Mouse (Mus musculus): ENCODE results near the gene Stx8.

Stx8 gene

DNA sequence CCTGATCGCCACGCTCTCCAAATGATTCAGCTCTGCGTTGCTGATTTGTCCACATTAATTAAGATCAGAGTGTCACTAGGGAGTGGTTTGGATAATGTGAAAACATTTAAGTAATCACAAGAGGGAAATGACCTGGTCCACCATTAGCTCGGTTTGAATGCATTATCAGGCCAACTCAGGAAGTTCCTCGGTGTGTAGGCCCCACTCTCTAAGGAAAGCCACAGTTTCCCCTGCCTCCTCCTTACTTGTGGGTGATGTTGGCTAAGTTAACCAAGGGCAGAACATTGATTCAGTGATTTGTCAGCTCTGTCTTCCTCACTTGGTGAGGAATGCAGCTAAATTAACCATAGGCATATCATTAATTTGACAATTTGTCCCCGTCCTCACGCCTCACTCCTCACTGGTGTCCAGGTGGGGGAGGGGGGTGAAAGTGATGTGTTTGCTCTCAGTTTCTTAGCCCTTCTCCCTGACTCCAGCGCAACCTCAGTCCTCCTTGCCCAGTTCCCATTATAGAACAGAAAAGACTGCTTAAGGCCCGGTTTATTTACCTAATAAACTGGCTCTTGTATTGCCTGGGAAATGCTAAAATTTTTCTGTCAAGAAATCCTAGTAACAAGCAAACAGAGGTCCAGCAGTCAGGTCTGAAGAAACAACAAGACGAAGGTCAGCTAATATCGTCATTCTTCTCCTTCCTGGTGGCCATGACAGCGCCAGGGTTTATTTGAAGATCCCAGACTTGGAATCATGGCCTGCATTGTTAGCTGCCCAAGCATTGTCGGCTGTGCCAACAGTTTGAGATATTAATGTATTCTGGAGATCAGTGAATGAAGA, 178.5 kb downstream of the Stx8 start:
- no peak for DNase-seq (ENCODE audit: low spot score in 2 of 2)

- no peak for DNase-seq (ENCODE audit: low spot score in 2 of 2)
These were observed 179.1 kb downstream of the Stx8 start for GRCm38 (mm10) chr11:68145066-68145585.

GRCm38 (mm10) chr11:68145586-68146455, 179.8 kb downstream of the Stx8 start:
- DNase-seq (ENCODE audit: low spot score in 2 of 2), result no peak

DNA sequence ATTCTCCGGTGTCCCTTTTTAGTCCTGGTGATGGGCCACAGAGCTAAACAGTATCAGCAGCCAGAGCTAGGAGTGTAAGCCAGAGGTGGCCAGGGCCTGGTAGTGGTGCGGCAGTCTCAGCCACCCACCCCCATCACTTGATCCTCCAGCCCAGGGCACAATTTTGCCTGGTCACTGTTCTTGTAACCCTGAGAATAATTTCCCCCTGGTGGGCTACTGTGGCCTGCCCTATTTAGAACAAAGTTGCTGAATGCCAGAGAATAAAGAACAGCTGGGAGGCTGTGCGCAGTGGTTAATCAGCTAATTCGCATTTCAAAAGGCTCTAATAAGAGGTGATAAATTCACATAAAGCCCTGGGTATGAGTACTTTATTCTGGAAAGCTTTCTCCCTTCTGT, 180.5 kb downstream of the Stx8 start:
- DNase-seq (ENCODE audit: low spot score in 2 of 2), result no peak

GRCm38 (mm10) chr11:68150938-68151337, 184.9 kb downstream of the Stx8 start:
- DNase-seq (ENCODE audit: low spot score in 2 of 2), result no peak

DNA sequence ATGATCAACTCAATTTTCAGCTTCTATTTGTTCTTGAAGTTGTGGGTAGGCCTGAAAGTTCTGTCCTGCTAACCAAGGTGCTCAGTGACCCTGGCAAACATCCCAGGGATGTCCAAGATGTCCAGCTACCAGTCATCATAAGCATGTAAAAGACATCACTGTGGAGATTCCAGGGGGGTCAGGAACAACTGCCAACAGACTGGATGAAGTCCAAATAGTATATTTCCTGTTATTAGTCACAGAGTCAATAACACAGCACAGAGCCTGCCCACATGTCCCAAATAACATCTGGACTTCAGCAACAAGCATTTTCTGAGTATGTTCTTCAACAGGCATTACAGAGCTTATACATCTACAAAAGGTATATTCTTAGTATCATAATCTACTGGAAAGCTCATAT, 189.8 kb downstream of the Stx8 start:
- DNase-seq (ENCODE audit: low spot score in 2 of 2), result no peak

DNA sequence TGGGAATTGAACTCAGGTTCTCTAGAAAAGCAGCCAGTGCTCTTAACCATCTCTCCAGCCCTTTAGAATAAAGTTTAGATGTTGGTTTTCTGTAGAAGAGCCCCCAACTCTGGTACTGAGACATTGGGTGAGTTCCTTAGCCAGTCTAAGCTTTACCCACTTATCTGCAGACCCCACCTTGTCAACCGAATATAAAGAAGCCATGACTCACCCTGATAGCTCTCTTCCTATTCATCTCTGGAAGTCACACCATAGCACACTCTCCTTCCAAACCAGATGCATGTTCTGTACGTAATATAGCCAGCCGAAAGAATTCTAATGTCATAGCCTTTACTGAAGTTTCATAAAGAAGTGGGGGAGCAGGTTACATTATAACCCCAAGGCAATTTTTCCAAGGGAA, 192.2 kb downstream of the Stx8 start:
- DNase-seq (ENCODE audit: low spot score in 2 of 2), result no peak

DNA sequence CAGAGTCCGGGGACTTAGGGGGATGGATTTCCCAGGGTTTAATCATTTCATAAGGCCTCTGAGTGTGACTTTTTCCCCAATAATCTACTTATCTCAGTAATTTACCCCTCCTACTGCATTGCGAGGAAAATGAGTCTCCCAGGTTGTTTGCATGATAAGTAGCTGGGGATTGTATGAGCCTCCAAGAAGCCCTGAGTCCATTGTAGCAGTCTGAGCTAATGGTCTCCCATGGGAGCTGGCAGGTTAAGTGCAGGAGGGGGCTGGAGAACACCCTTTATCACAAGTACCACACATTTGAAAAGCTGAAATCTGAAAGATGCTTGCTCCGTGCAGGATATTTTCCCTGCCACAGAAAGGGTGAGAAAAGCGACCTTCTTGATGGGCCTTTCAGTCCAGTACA, 193.9 kb downstream of the Stx8 start:
- DNase-seq (ENCODE audit: low spot score in 2 of 2), result no peak

GRCm38 (mm10) chr11:68164408-68164807, 198.4 kb downstream of the Stx8 start:
- no peak for DNase-seq (ENCODE audit: low spot score in 2 of 2)

GRCm38 (mm10) chr11:68168427-68168826, 202.4 kb downstream of the Stx8 start:
- no peak for DNase-seq (ENCODE audit: low spot score in 2 of 2)

DNA sequence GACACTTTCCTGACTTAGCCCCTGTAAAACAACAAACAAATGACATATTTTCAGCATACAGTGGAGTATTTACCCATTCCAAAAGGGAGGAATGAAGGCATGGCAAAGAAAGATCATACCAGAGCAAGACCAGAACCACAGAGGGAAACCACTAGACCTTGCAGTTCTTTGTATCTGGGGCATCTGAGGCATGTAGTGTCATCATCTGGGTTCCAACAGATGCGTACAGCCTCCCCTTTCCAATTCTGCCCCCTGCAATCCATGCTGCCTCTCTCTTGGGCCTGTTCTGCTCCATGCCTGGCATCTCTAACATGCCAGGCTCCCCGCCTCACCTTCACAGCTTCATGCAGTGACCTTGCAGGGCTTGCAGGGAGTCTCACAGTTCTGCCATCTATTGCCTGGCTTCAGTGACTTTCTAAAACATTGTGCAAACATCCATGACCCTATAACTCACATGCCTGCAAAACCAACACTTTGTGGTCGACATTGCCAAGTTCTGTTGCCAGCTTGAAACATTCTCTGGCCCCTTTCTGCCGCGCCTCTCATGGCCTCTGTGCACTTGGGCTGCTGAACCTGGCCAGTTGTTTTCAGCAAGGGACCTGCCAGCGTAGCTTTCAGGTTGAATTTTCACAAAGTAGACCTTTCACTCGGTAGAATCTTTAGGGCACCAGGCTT, 206.1 kb downstream of the Stx8 start:
- no peak for DNase-seq (ENCODE audit: low spot score in 2 of 2)

GRCm38 (mm10) chr11:68172648-68173045, 206.7 kb downstream of the Stx8 start:
- no peak for DNase-seq (ENCODE audit: low spot score in 2 of 2)

- DNase-seq (ENCODE audit: low spot score in 2 of 2), result no peak
These were observed 210.6 kb downstream of the Stx8 start for GRCm38 (mm10) chr11:68176550-68176949.

DNA sequence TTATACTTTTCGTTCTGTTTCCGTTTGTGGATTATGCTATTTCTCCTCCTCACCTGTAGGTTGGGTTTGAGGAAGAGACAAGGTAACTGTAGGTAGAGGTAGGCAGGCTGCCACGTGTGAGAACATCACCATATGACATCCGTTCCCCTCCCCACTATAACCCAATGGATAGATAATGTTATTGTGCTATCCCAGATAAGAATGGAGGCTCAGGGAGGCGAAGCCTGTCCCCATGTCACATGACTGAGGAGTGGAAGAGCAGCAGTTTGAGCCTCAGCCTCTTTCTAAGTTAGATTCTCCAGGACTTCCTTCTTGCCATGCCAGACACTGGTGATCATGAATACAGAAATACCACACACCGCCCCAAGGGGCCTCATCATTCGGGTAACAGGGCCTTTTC, 211.4 kb downstream of the Stx8 start:
- no peak for DNase-seq (ENCODE audit: low spot score in 2 of 2)

DNA sequence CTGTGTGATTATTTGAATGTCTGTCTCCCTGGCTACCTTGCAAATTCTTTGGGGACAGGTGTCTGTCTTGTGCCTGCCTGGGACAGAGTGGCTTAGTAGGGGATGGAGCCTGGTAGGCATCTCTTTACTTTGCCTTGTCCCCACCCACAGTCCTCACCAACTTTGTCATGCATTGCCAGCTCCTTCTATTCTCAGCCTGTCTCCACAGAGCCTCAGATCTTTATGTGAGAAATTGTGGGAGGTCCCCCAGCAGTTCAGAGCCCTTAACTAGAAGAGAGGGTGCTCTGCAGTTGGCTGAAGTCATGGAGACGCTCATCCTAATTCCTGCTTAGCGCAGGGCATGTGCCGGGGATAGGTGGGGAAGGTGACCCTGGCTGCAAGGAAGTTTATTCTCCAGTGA, 219.7 kb downstream of the Stx8 start:
- no peak for DNase-seq (ENCODE audit: low spot score in 2 of 2)

DNA sequence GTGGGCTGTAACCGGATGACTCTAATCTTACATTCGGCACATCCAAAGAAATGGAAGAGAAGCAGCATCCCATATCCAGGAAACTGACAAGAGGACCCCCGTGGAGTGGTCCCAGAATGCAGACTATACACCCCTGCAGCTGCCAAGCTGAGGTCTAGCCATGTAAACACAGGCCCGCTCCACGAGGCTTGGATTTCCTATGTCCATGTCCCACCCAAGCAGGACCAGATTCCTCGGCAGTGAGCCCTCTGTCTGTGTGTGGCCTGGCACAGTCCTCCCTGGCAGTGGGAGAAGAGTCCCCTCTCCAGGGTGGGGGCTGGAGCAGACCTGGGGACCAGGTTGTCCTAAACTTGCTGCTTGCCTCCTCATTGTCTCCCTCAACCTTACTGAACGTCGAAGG, 221.2 kb downstream of the Stx8 start:
- no peak for DNase-seq (ENCODE audit: low spot score in 2 of 2)

DNA sequence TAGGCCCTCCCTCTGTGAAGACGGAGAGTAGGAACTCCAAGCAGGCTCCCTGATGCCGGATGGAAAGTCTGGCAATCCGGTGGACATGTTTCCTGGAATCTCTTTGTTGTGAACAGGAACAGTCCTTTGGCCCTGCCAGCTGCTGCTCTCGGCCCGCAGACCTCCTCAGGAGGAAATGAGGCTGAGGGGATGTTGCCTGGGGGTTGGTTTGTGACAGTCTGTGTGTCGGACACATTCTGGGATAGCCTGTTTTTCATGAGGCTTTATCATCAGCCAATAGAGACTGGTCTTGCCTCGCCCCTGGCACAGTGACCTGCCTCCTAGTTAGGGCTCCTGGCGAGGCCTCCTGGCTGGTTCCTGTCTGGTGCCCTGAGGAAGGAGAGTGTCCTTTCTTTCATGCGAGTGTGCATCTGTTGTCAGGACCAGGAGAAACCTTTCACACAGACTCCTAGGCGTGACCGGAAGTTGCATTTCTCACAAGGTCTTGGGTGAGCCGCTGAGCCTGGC, 222.8 kb downstream of the Stx8 start:
- DNase-seq (ENCODE audit: low spot score in 2 of 2), result no peak

GRCm38 (mm10) chr11:68190849-68191248, 224.9 kb downstream of the Stx8 start:
- DNase-seq (ENCODE audit: low spot score in 2 of 2), result no peak

DNA sequence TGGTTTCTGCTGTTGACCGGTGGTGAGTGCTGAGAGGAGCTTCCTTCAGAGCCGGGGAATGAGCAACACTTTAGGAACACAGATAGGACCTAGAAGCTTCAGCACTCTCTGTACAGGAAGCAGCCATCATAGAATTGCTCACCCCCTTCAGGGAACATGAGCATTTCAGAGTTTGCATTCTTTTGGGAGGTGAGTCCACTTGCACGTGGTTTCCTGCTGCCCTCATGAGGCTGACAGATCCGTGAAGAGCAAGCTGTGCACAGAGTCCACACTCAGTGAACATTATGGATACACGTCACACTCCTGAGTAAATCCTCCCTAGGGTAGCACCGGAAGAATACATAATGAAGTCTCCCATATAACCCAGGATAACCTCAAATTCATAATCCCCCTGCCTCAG, 229.2 kb downstream of the Stx8 start:
- no peak for DNase-seq (ENCODE audit: low spot score in 2 of 2)

GRCm38 (mm10) chr11:68195693-68196176, 229.7 kb downstream of the Stx8 start:
- DNase-seq (ENCODE audit: low spot score in 2 of 2), result no peak

DNA sequence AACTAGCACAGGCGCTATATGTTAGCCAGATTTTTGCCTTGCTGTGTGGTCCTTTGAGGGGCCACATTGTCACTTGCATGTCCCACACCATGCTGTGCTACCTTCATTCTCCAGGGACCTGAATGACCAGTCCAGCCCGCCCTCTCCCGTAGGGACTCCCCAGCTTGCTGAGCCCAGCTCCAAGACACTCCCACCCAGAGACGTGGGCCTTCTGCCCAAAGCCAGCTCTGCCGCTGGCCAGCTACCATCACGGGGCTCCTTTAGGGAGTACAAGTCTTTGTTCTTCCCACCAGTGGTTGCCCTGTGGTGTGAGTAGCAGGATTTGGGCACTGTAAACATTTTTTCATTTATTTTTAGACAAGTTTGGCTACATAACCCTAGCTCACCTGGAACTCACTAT, 230.6 kb downstream of the Stx8 start:
- DNase-seq (ENCODE audit: low spot score in 2 of 2), result no peak

DNA sequence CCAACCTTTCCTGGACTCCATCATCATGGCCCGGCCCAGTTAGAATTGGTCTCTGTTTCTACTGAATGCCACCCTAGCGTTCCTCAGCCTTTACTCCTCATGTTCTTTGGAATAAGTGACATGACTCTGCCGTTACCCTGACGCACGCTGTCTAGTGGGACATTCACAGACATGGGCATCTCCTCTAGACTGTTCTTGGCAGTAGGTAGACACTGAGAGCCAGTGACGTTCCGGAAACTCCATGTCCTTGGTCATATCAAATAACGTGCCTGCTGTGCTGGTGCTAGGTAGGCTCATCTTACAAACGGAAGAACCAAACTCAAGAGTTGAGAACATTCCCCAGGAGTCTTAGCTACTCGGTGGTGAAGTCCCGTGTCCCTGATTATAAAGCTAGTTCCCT, 231.5 kb downstream of the Stx8 start:
- DNase-seq (ENCODE audit: low spot score in 2 of 2), result no peak
